Mouse (Mus musculus): ENCODE results near the gene Hnrnpa3.
"Not testable (repeated sequence)": the region's sequence is repeated elsewhere in the genome, so short reads cannot be mapped to it uniquely, and the experiment has no call there.

Hnrnpa3 gene

DNA sequence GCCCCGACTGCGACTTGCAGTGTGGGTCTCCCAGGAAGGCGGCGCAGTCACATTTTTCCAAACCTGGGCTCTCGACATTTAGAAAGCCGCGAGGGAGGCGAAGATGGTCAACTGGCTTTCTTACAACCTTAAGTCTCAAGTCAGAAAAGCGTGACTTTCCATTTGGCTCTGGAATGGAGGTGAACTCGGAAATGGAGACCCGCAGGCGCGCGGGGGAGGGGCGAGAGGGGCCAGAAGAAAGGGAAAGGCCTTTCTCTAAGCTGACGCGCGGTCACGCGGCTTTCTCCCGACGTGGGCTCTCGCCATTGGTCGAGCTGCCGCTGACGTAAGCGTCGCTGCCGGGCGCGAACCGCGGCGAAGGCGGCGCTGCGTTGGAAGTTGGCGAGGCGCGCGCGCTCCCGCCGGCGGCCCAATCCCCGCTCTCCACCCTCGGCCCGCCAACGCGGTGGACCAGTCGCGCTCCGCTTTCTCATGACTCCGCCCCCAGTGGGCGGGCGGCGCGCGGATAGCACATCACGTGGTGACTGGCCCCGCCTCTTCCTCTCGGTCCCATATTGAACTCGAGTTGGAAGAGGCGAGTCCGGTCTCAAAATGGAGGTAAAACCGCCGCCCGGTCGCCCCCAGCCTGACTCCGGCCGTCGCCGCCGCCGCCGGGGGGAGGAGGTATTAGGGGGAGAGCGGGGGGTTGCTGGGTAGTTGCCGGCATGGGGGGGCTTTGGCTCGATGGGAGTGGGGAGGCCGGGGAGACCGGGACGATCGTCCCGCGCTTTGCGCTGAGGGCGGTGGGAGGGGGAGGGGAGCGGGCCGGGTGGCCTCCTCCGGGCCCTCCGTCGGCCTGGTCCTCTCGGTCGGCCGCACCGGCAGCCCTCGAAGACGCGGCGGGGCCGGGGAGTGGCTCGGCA lies at the start of gene Hnrnpa3:
TSS of gene Hnrnpa3 (plus strand) at position 535 of the 902 bp plus-strand sequence.
- DNase-seq (ENCODE audit: low read depth, low spot score), result peak; percentile 100

DNA sequence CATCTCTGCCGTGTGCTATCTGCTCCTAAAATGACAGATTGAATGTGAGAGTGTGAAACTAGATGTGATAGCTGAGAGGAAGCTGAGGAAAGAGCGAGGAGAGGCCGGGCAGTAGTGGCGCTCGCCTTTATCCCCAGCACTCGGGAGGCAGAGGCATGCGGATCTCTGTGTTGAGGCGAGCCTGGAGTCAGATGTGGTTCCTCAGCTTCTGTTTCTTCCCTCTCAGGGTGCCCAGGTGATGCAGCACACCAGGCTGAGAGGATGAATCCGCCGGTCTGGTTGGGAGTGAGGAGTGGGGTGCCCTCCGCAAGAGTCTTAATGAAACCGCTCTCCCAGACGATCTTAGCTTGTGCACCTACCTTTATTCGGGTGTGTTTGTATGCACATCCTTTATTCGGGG lies 49.1 kb upstream of the Hnrnpa3 start:
- no peak for DNase-seq (ENCODE audit: low read depth, low spot score)

- not testable (repeated sequence) for DNase-seq (ENCODE audit: low read depth, low spot score)
Measured at GRCm38 (mm10) chr2:75610602-75611001, 48.5 kb upstream of the Hnrnpa3 start.

DNA sequence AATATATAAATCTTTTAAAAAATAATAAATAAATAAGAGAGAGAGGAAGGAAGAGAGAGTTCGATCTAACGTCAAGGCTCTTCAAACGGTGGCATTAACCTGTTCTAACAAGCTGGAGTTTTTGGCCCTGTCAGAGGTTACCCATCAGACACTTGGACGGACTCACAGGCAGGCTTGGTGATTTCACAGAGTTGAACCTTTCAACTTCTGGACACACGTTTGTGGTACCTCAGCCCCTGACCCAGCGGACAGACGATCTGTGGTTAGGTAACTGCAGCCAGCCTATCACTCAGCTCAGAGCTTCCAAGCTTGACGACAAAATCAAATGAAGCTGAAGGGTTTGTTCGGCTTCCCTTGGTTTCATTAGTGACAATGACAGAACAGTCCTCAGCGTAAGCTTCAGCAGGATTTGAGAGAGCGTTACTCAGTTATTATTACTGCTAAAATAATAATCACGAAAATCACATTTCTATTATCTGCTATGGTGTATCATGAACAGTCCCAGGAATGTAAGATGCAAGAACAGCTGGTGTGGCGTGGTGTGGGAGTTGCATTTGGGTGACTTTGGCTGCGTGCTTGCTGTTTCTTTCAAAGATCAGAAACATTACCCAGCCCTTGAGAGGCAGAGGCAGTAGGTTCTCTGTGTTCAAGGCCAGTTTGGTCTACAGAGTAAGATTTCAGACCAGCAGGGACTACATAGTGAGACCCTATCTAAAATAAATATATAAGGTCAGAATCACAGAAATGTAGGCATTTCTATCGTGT lies 47.8 kb upstream of the Hnrnpa3 start:
- DNase-seq (ENCODE audit: low read depth, low spot score), result no peak

GRCm38 (mm10) chr2:75612006-75612405 lies 47.1 kb upstream of the Hnrnpa3 start:
- no peak for DNase-seq (ENCODE audit: low read depth, low spot score)

DNA sequence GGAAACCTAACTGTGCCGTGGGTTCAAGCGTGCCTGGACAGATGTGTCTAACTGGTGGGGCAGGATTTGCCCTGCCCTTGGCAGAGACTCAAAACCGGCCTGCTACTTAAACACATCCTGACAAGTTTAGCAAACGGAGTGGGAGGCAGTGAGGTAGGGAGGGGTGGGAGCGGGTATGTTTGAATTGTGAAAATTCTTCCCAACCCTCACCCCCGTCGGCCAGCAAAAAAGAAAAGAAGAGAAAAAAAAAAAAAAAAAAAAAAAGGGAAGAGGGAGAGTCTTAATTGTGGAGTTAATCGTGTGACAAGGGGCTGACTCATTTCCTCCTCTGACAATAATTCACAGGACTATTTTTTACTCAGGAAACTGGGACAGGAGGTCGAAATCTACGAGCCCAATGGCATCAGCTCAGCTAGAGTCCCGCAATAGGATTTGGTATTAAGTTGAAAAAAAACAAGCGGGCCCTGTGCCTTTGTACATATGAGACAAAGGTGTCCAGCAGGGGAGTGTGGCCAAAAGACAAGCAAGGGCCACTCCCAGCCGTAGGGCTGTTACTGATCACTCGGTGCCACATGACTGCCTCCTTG lies 46.0 kb upstream of the Hnrnpa3 start:
- DNase-seq (ENCODE audit: low read depth, low spot score), result no peak

- DNase-seq (ENCODE audit: low read depth, low spot score), result no peak
Measured at GRCm38 (mm10) chr2:75614577-75614976, 44.5 kb upstream of the Hnrnpa3 start.

GRCm38 (mm10) chr2:75616911-75617310 lies 42.1 kb upstream of the Hnrnpa3 start:
- DNase-seq (ENCODE audit: low read depth, low spot score), result no peak

- no peak for DNase-seq (ENCODE audit: low read depth, low spot score)
Measured at GRCm38 (mm10) chr2:75618712-75619111, 40.3 kb upstream of the Hnrnpa3 start.

DNA sequence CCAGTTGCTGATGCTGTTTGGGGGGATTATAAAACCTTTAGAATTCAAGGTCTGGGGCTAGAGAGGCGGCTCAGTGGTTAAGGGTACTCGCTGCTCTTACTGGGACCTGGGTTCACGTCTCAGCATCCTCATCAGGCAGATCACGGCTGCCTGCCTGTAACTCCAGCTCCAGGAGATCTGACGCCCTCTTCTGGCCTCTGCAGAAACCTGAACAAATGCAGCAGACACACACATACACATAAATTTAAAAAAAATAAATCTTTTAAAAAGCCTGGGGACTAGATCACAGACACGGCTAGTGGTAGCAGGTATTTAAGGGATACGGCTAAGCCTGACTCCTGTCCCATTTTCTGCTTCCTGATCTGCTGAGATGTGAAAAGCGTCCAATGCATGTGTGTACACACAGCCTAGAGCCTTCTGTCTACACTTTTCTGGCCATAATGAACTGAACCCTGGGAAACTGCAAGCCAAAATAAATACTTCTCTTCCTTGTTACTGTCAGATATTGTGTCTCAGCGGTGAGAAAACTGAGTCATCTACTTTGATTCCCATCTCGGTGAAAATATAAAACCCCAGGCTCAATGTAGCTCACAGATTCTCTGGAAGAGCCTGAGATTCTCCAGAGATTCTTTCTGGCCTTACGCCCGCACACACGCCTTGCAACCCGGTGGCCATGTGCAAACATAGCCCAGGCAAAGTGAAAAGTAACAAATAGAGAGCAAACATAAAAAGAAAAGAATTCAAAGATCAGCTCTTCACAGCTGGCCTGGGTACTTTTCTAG lies 37.0 kb upstream of the Hnrnpa3 start:
- DNase-seq (ENCODE audit: low read depth, low spot score), result no peak

DNA sequence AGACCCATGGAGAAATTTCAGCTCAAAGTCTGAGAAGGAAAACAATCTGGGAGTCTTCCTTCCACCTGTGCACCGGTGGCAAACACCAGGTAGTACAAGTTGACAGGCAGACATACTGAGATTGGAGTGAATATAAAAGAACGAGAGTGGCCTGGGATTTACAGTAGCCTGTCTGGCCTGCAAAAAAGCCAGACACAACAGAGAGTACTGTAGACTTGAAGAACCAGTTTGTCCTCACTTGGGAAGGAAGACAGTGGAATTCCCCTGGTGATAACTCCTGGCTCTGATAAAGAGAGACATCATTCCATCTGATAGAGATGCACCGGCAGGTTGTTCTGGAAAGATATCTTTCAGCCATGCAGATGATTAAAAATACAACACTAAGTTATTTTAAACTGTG lies 34.0 kb upstream of the Hnrnpa3 start:
- no peak for DNase-seq (ENCODE audit: low read depth, low spot score)

- no peak for DNase-seq (ENCODE audit: low read depth, low spot score)
Measured at GRCm38 (mm10) chr2:75626597-75627440, 32.2 kb upstream of the Hnrnpa3 start.

DNA sequence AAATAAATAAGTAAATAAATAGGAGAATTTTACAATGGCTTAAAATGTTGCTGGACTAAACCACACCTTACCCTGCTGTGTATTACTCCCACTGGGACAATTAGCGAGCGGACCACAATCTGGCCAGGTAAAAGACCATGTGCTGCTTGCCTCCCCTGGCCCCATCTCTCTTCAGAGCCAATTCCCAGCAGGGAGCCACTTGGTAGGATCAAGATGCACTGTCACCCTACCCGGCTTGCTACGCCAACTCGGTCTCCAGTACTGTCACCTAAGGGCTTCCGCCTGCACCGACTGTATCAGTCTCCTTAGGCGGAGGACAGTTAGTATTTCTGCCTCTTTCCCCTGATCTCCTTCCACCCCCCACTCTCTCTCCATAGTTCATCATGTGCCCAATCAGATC lies 30.6 kb upstream of the Hnrnpa3 start:
- DNase-seq (ENCODE audit: low read depth, low spot score), result no peak

GRCm38 (mm10) chr2:75631421-75631820 lies 27.6 kb upstream of the Hnrnpa3 start:
- no peak for DNase-seq (ENCODE audit: low read depth, low spot score)

DNA sequence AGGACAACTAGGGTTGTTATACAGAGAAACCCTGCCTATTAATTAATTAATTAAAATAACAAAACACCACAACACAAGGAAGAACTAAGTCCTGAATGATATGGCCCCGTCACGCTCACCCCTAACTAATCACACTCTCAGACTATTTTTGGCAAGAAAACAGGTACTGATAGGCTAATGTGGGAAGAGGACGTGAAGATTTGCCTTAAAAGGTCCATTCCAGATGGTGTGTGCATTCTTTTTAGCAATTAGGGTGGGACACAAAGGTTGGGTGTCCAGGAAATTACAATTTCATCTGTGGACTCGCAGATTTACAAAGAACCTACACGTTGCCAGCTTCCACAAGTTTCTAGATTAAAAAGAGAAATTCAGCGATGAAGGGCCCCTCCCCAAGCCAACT lies 27.0 kb upstream of the Hnrnpa3 start:
- DNase-seq (ENCODE audit: low read depth, low spot score), result no peak

GRCm38 (mm10) chr2:75632721-75633181 lies 26.3 kb upstream of the Hnrnpa3 start:
- DNase-seq (ENCODE audit: low read depth, low spot score), result no peak

DNA sequence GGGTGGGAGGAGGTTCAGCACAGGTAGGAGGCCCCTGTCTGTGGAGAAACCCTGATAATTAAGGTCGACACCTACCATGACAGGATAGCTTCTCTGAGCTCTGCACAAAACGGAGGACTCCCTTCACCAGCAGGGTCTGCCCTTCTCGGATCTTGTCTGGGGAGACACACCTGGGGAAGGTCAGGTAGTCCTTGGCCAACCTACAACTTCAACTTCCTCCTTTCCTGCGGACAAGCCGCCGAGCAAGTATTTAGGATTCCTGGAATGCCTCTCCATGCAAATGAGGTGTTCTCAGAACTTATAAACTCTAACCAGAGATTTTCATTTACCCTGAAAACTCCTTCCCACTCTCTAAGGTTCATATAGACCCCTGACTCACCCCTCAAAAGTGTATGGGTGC lies 25.7 kb upstream of the Hnrnpa3 start:
- no peak for DNase-seq (ENCODE audit: low read depth, low spot score)

- no peak for DNase-seq (ENCODE audit: low read depth, low spot score)
Measured at GRCm38 (mm10) chr2:75633784-75634183, 25.3 kb upstream of the Hnrnpa3 start.

GRCm38 (mm10) chr2:75634431-75634830 lies 24.6 kb upstream of the Hnrnpa3 start:
- not testable (repeated sequence) for DNase-seq (ENCODE audit: low read depth, low spot score)

DNA sequence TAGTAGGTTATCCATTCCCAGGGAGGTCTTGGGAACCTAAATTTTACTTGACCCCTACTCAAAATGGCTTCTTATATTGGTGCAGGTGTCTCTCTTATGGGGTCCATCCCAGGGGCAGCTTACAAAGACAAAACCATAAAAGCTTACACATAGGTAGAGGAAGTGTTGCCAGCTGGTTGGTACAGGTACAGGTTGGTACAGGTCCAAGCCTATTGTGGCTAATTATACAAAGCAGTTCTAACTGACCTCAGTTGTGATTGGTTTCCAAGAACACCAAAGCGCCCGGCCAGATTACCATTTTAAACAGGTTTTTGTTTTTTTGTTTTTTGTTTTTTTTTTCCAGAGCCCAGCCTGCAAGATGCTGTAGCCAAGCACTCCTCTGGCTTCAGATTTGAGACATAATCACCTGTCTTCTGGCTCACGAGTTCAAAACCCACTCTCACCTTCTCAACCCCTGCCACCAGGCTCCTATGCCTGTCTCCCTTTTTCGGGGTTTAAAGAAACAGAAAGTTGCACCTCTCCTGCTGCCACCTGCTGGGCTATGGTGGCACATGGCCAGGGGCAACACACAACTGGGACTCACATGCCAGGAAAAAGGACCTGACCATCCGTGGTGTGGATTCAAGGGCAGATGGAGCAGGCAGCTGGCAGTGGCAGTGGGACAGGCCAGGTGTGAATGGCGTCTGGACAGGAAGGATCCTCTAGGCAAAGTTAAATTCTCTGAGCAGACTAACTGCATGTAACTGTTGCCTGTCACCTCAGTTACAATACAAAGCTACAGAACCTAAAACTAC lies 22.6 kb upstream of the Hnrnpa3 start:
- DNase-seq (ENCODE audit: low read depth, low spot score), result no peak

Measured in embryo, embryonic 11.5 days (tissue).